Mouse (Mus musculus) kidney, adult 18-20 months (tissue): Measurements from ENCODE around the gene Tas2r140.

Experiments used
- DNase-seq: peaks from one replicate; pipeline ENCODE4 v3.0.0; 2021

Gene Tas2r140

GRCm38 (mm10) chr6:133055716-133056115 is at the start of gene Tas2r140:
TSS of gene Tas2r140 (minus strand) at chr6:133055816.
- DNase-seq, result no peak

GRCm38 (mm10) chr6:133104609-133104921 is 48.9 kb upstream of the Tas2r140 start, which contains the start of gene Smim10l1:
TSS of gene Smim10l1 (plus strand) at chr6:133104909.
- DNase-seq, result no peak

GRCm38 (mm10) chr6:133102430-133102829 is 46.8 kb upstream of the Tas2r140 start:
- DNase-seq, result no peak

- DNase-seq, result no peak
These were observed 36.6 kb upstream of the Tas2r140 start for GRCm38 (mm10) chr6:133092226-133092625.

- no peak for DNase-seq
These were observed 18.6 kb downstream of the Tas2r140 start, which contains the start of gene Tas2r103 for GRCm38 (mm10) chr6:133037001-133037400. TSS of gene Tas2r103 (minus strand) at chr6:133037101.
